Mouse (Mus musculus): Measurements from ENCODE around the gene Plekha6. TPM values are rescaled to one million over a fixed set of nuclear protein-coding genes. Genes with fewer than 3 reads are reported as not detected.
A peak's percentile ranks its signal among the peaks of the same experiment; 100 is the strongest.

Plekha6 gene
- polyA plus RNA-seq, 3 experiments from 2014 or later = 0.25 TPM; not detected in 2

GRCm38 (mm10) chr1:133146014-133147009 is 17.7 kb upstream of the Plekha6 start:
- peak; percentile 83 for ATAC-seq

DNA sequence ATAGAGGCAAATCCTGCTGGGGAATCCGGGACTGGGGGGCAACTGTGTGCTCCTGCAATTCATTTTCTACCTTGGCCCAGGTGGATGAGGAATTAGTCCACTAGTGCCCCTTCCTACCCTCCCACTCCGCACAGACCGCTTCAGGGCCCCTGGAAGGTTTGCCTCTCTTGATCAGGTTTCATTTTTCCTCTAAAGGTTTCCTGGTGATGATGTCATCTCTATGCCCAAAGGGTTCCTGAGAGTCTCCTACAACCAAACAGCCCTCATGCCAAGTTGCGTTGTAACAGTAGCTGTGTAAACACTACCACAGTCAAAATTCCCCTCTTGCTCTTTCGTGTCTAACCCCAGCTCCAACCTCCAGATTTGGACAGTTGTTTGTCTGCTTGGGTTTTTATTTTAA is 16.7 kb upstream of the Plekha6 start:
- ATAC-seq = no peak

DNA sequence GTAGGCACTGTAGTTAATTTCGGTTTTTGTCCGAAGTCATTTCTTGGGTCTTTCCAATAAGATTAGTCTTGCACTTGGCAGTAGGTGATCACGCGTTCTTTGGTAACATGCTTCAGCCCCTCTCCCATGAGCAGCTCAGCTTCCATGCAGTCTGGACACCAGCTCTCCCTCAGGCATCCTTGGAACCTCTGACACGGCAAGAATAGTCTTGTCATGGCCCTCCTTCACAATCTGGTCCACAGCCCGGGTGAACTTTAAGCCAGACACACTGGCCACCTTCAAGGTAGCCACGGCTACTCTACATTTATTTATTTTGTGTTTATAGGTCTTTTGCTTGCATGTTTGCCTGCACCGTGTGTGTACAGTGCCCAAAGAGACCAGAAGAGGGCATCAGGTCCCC is 15.9 kb upstream of the Plekha6 start:
- ATAC-seq = no peak

DNA sequence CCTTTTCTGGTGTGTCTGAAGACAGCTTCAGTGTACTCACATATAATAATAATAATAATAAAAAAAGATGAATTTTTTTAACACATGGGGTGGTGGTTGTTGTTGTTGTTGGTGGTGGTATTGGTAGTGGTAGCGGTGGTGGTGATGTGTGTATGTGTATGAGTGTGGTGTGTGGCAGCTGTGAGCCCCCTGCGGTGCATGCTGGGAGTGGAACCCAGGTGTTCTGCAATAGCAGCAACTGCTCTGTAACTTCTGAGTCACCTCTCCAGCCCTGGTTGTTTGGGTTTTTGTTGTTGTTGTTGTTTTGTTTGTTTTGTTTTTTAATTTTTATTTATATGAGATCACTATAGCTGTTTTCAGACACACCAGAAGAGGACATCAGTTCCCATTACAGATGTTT is 13.5 kb upstream of the Plekha6 start:
- no peak for ATAC-seq

GRCm38 (mm10) chr1:133152213-133152612 is 11.8 kb upstream of the Plekha6 start:
- no peak for ATAC-seq

GRCm38 (mm10) chr1:133155270-133155669 is 8.7 kb upstream of the Plekha6 start:
- no peak for ATAC-seq

GRCm38 (mm10) chr1:133159128-133159564 is 4.9 kb upstream of the Plekha6 start:
- ATAC-seq = peak; percentile 80

DNA sequence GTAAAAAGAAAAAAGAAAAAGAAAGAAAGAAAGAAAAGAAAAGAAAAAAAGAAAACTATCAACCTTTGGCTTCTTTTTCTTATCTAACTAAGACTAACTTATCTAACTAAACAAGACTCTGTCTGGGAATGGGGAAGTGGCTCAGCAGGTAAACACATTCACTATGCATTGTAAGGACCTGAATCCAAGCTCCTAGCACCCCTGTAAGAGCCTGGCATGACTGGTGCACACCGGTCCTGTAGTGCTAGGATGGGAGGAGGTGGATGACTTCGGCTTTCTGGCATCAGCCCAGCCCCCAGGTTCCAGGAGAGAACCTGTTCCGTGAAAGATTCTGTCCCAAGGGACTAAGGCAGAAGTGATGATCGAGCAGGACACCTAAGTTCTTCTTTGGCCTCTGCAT is 2.5 kb upstream of the Plekha6 start:
- ATAC-seq = no peak

- ATAC-seq = no peak
Observed at GRCm38 (mm10) chr1:133162046-133162445, 2.0 kb upstream of the Plekha6 start.

GRCm38 (mm10) chr1:133162981-133163380 is 1.0 kb upstream of the Plekha6 start:
- no peak for ATAC-seq

GRCm38 (mm10) chr1:133164591-133165011 is 591 bp downstream of the Plekha6 start:
- no peak for ATAC-seq

DNA sequence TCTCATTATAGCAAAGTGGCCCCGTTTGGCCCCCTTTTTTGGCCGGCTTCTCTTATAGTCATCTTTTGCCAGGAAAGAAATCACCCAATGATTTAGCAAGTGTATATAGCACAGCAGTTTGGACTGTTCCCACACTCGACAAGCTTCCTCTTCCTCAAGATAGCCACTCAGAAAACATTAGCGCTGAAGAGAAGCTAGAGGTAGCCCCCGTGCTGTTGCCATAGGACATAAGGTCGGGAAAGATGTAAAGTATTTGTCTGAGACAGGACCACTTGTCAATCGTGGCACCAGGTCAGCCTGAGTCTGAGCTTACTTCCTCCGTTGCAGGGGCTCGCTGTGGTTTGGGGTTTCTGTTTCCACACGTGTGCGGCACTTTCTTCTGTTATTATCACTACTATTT is 1.1 kb downstream of the Plekha6 start:
- no peak for ATAC-seq

DNA sequence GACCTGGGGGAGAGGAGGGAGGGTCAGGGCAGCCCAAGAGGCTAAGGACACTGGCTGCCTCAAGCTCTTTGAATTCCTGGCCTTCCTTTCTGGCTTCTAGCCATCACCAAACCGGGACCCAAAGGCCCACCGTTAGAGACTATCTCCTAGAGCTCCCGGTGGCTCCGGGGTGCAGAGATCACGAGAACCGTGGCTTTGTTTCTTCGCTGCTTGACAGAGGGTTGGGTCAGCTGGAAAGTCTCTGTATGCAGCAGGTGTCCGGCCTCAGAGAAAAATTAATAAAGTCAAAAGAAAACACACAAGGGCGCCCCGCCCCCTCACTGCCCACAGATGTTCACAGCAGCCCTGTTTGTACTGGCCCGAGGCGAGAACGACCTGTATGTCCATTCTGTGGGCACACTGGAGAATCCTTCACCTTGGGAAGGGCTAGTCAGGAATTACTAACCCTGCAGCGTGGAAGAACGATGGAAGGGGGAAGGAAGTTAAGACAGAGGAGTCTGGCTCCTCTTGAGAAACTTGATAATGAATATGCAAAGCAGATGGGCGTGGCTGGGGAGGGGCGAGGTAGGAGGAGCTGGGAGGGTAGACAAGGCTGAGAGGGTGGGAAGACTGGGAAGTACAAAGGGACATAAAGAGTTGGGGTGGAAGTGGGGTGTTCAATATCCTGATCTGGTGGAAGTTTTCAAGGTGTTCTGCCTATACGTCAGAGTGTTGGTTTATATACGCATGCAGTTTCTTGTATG is 4.5 kb downstream of the Plekha6 start:
- ATAC-seq = no peak

DNA sequence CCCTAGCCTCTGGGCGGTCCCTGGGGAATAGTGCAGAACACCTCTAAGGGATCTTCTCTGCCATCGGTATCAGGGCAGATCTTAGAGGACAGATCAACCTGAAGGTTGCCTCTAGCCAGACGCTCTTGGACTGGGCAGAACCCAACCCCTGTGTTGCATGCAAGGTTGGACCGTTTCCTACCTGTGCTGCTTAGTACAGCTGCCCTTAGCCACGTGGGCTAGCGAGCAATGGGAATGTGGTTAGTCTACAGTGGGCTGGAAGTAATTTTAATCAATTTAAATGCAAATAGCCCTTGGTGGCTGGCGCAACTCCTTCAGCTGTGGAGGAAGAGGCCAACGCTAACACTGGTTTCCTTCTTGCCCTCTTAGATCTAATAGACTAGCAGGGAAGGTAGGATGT is 6.2 kb downstream of the Plekha6 start:
- no peak for ATAC-seq

DNA sequence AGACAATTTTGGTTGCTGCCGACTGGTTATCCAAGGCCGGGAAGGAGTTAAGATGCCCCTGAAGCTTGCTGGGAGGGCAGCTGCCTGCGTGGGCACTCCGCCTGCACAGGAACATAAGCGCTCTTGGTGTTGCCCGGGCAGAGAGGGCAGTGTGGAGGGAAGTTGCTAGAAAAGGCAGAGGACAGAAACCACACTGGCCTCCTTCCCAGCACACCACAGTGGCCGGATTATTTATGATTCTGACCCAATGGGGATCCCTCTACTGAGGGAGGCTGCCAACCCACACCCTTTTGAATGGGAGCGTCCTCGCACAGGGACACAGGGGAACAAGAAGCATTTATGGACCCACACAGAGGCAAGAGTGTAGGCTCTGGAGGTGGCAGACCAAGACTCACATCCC is 7.3 kb downstream of the Plekha6 start:
- no peak for ATAC-seq

DNA sequence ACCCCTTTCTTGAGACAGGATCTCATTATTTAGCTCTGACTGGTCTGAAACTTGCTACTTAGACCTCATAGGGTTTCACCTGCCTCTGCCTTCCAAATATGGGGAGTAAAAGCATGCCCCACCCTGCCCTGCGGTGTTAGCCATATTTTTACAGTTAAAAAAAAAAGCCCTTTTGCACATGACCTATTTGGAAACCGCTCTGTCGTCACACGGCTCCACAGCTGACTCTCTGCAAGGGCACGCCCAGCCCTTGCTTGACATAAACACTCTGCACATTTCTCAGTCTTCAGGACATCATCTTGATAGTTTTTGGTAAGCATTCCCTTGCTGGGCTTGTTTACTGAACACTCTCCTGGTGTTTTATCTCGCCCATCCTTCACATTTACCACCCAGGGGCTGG is 11.1 kb downstream of the Plekha6 start:
- ATAC-seq = no peak

DNA sequence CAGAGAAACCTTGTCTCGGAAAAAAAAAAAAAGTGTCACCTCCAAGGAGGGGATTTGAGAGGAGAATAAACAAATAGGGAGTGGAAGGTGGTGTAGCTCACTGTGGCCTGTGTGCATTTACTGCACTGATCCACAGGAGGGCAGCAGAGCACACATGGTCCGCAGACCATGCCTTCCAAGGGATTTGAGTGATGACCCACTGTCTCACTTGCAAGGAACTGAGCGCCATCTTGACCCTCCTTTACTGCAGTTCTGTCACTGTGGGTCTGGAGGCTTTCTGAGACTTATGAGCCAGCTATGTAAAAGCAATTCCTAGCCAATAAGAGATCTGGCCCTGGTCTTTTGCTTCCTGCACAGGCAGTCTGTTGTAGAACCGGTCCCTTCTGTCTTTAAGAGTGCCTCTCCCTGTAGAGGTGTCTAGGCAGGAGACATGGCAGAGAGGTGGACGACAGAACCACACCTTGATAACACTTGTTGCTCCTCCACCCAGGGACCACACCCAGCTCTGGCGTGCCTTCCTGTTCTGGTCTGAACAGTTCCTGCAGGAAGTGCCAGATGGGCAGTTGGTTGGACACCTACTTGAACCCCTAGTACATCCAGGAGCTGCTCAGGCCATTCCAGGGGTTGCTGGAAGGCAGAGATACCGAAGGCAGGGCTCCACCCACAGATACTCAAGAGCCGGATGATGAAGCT is 13.6 kb downstream of the Plekha6 start:
- ATAC-seq = no peak

- no peak for ATAC-seq
Observed at GRCm38 (mm10) chr1:133178732-133179440, 14.9 kb downstream of the Plekha6 start.

GRCm38 (mm10) chr1:133181072-133182015 is 17.3 kb downstream of the Plekha6 start:
- ATAC-seq = no peak

DNA sequence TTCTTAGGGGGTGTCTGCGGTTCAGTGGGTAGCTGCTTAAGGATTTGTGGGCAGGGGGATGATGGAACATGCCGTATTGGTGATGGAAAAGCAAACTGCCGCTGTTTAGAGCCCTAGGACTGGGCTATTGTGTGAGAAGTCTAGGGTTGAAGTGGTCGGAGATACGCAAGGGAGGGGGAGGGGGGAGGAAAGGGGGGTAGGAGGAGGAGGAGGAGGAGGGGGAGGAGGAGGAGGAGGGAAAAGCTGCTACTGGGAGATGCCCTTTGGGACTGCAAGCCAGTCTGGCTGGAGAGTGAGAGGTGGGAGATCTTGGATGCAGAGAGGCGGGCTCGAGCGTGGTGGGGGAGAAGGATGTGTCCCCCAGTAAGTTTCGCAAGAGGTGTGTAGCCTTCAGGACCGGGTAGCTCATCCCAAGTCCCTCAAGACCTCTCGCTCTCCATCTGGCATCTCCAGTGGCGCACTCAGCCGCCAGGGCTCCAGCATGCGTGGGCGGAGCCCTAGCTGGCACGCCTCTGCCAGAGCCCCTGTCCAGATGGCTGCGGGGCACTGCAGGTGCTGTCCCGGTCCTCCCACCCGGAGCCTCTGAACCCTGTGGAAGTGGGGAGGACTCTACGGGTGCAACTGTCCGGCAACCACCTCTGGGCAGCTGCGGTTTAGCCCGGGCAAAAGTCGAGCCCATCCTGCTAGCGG is 18.2 kb downstream of the Plekha6 start:
- no peak for ATAC-seq

GRCm38 (mm10) chr1:133182706-133183095 is 18.7 kb downstream of the Plekha6 start:
- ATAC-seq = no peak
